25 mouse cellular contexts compared by ENCODE assay signal in genomic region chr13:47187836-47188235, GRCm38 (mm10).
"Had no signal": no experiment of that assay in that cellular context is flagged by ENCODE, and none has a peak within 500 bp of the region (broad histone marks: within the 10 kb centered on the region; RNA-seq: fewer than 3 reads in every experiment).

No protein-coding gene starts in this region.

- DNase-seq: gastrocnemius, postnatal 14 days; gastrocnemius, postnatal 36 days; heart, adult 11 months; heart, adult 2 months; heart, postnatal 14 days; heart, postnatal 36 days; kidney, adult 11 months; kidney, adult 2 months; kidney, adult 9 months; kidney, postnatal 14 days; kidney, postnatal 36 days had no signal

- H3K4me3 ChIP-seq: heart, adult 2 months; heart, embryonic 13.5 days; heart, embryonic 15.5 days; hindbrain, embryonic 13.5 days; hindbrain, embryonic 15.5 days; kidney, embryonic 15.5 days; layer of hippocampus, adult 2 months; left cerebral cortex, adult 2 months; limb, embryonic 10.5 days; limb, embryonic 12.5 days had no signal

- H3K36me3 ChIP-seq: heart, embryonic 13.5 days; heart, embryonic 15.5 days; hindbrain, embryonic 13.5 days; hindbrain, embryonic 15.5 days; kidney, embryonic 15.5 days; limb, embryonic 10.5 days; limb, embryonic 12.5 days had no signal

- H3K27ac ChIP-seq: heart, adult 2 months; heart, embryonic 13.5 days; heart, embryonic 15.5 days; hindbrain, embryonic 13.5 days; hindbrain, embryonic 15.5 days; hindbrain, postnatal 0 days; kidney, embryonic 15.5 days; kidney, postnatal 0 days; layer of hippocampus, adult 2 months; left cerebral cortex, adult 2 months; limb, embryonic 10.5 days; limb, embryonic 12.5 days had no signal

- H3K4me2 ChIP-seq: heart, embryonic 11.5 days; heart, embryonic 13.5 days; heart, embryonic 15.5 days; hindbrain, embryonic 13.5 days; hindbrain, embryonic 15.5 days; kidney, embryonic 15.5 days; limb, embryonic 12.5 days; liver, embryonic 11.5 days had no signal

- H3K9me3 ChIP-seq: heart, embryonic 13.5 days; heart, embryonic 15.5 days; hindbrain, embryonic 13.5 days; hindbrain, embryonic 15.5 days; kidney, embryonic 15.5 days; limb, embryonic 10.5 days; limb, embryonic 12.5 days had no signal

- H3K9ac ChIP-seq: heart, embryonic 13.5 days; heart, embryonic 15.5 days; hindbrain, embryonic 13.5 days; hindbrain, embryonic 15.5 days; kidney, embryonic 15.5 days; limb, embryonic 12.5 days had no signal

- ATAC-seq: hindbrain, postnatal 0 days; intestine, embryonic 16.5 days had no signal

- H3K27me3 ChIP-seq: heart, embryonic 13.5 days had no signal

- H3K4me1 ChIP-seq: hindbrain, embryonic 15.5 days; kidney, embryonic 15.5 days; limb, embryonic 10.5 days; limb, embryonic 12.5 days had no signal
